Mouse (Mus musculus) embryonic fibroblast, embryonic 13.5 days (primary cell): Measurements from ENCODE around the gene Tagap.

Experiments
- CTCF ChIP-seq: IDR thresholded peaks from 2 replicates; pipeline ENCODE4 v1.5.1; 2011; ENCODE audit warnings: mild to moderate bottlenecking, control low read depth, low read length, moderate library complexity, borderline replicate concordance; ENCODE audit not compliant: insufficient read depth
- POLR2A ChIP-seq: IDR thresholded peaks from 2 replicates; pipeline ENCODE4 v1.6.1; 2011; ENCODE audit warnings: low read depth, mild to moderate bottlenecking, control low read depth, low read length, moderate library complexity

DNA sequence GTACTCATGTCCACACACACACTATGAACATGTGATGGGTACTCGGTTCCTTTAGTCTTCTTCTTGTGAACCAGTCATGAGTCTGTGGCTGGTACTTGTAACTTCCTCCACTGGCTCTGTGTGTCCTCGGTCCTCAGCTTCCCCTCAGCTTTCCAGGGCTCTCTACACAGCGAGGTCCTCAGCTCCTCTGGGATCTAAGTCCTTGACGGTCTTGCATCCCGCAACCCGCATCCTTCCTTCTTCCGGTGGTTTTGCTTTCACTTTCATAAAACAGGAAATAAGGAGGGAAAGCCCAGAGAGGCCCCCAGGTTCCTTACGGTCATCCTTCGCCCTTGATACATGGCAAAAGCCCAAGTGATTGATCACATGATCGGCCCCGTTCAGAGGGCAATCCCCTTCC is 28.7 kb upstream of the Tagap start:
- TF ChIP-seq CTCF (no peak), POLR2A (no peak)
